Mouse (Mus musculus): Measurements from ENCODE around the gene Itgb3.

DNA sequence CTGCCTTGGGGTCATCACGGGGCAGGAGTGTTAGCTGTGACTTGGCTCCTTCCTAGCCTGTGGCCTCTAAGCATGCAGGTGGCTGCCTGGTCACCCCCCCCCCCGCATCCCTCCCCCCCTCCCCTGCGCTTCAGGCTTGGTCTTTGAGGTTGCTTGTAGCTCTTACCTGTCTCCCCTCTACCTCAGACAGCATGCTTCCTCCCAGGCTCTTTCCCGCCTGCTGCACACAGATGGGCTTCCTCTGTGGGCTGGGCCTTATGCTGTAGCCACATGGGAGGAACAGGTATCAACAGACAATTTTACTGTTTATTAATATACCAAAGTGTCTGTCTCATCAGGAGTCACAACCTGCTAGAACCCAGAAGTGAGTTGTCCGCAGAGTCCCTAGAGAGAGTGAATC, 38.8 kb downstream of the Itgb3 start:
- no peak for TF ChIP-seq POLR2A (IDR thresholded peaks at IDR 0.05; ENCODE audit: insufficient read length, low read depth)
- TF ChIP-seq E2F4 (IDR thresholded peaks at IDR 0.05; ENCODE audit: insufficient read depth), result no peak
- TF ChIP-seq POLR2AphosphoS2 (IDR thresholded peaks at IDR 0.05; ENCODE audit: insufficient read length, low read depth), result no peak
- TF ChIP-seq REST (IDR thresholded peaks at IDR 0.05; ENCODE audit: insufficient read depth, insufficient read length), result no peak
